Comparison of ENCODE assay signal across 8 mouse cellular contexts in the genomic region with DNA sequence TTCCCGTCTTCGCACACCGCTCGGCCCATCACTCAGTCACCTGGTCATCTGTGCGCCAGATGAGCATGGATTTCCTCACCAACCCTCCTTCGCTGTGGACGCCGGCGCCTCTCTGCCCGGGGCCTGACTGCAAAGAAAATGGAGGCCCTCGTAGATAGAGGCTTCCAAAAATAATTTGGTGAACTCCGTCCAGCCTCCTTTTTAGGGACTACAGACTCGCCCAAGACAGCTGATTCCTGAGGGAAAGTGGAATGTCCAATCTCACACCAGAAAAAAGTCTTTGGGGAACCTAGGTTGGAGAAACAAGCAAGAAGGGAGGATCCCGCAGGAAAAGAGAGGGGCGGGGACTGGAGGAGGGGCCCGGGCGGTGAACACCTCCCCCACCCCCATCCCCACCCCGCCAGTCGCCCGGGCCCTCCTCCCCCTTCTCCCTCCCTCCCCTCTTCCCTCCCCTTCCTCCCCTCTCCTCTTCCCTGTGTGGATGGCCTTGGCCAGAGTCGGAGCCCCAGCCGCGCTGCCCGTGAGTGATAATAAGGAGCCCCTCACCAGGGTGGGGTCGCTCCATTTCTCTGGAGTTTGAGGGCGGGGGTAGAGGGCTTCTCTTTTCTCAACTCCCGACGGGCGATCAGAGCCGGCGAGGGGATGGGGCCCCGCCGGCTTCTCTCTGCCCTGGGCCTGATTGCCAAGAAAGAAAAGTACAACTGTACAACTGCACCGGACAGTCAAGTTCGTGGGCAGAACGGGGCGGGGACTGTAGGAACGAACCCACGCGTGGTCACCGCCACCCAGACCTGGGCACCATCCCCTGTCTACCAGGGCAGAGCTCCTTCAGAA. TPM values are rescaled to one million over a fixed set of nuclear protein-coding genes. Genes with fewer than 3 reads are reported as not detected.
DNase-seq lines count a peak whose midpoint lies in the region; ATAC-seq and TF ChIP-seq lines count a peak whose summit lies in the region.

A gene (plus strand): TSS at position 463 of the 834 bp plus-strand sequence.

- peak; percentile 92 for ATAC-seq in hindbrain, postnatal 0 days
- ATAC-seq in limb, embryonic 15.5 days (ENCODE audit: insufficient number of reproducible peaks, low FRiP score, low TSS enrichment, low read depth) = peak; percentile 80
- ATAC-seq in midbrain, postnatal 0 days (ENCODE audit: low FRiP score) = peak; percentile 90

- peak; percentile 47 to 58 for DNase-seq in spleen, postnatal 36 days (ENCODE audit: low spot score in 2 of 2)
- DNase-seq in spleen, adult 12 weeks (ENCODE audit: low spot score) = no peak
- peak; percentile 47 for DNase-seq in cerebellum, adult 9-10 months
- peak; percentile 74 for DNase-seq in gastrocnemius, postnatal 10 days
- DNase-seq in hindbrain, postnatal 0 days (ENCODE audit: low spot score) = peak; percentile 63
- peak; percentile 60 for DNase-seq in midbrain, postnatal 0 days (ENCODE audit: low spot score)
- DNase-seq in urinary bladder, adult 2 months (ENCODE audit: low spot score) = peak; percentile 62

- no peaks in the 10 kb centered on the region; the same call in 1 of the 2 replicates for H3K4me1 ChIP-seq in hindbrain, postnatal 0 days (ENCODE audit: insufficient read depth, low read length)
- peaks cover 26% of the 10 kb centered on the region for H3K4me1 ChIP-seq in limb, embryonic 15.5 days
- 0 out of 2 replicates have a peak, but pooled peaks cover 2% of the 10 kb centered on the region for H3K4me1 ChIP-seq in midbrain, postnatal 0 days (ENCODE audit: insufficient read depth, low read length)

- H3K9me3 ChIP-seq in hindbrain, postnatal 0 days (ENCODE audit: low read length) = no peaks in the 10 kb centered on the region
- H3K9me3 ChIP-seq in limb, embryonic 15.5 days = no peaks in the 10 kb centered on the region
- H3K9me3 ChIP-seq in midbrain, postnatal 0 days (ENCODE audit: low read length) = no peaks in the 10 kb centered on the region

- TF ChIP-seq CTCF in hindbrain, postnatal 0 days (IDR thresholded peaks at IDR 0.05; ENCODE audit: low read depth) = no peak
- TF ChIP-seq CTCF in midbrain, postnatal 0 days (IDR thresholded peaks at IDR 0.05) = no peak

- under 1% methylated on average over 38 of the region's 41 CpGs for WGBS in hindbrain, postnatal 0 days
- WGBS in limb, embryonic 15.5 days = under 1% methylated on average over 41 of the region's 41 CpGs
- under 1% methylated on average over 37 of the region's 41 CpGs for WGBS in midbrain, postnatal 0 days

- H3K27me3 ChIP-seq in hindbrain, postnatal 0 days (ENCODE audit: insufficient read depth, low read length) = no peaks in the 10 kb centered on the region
- H3K27me3 ChIP-seq in limb, embryonic 15.5 days = no peaks in the 10 kb centered on the region
- H3K27me3 ChIP-seq in midbrain, postnatal 0 days (ENCODE audit: insufficient read depth, low read length) = no peaks in the 10 kb centered on the region; the same call in 1 of the 2 replicates

- H3K9ac ChIP-seq in hindbrain, postnatal 0 days (replicated peaks; ENCODE audit: low read length) = peak within 1 kb of the TSS; percentile 63
- H3K9ac ChIP-seq in limb, embryonic 15.5 days = peak within 1 kb of the TSS; percentile 69
- peak within 1 kb of the TSS; percentile 63 for H3K9ac ChIP-seq in midbrain, postnatal 0 days (replicated peaks; ENCODE audit: low read length, poor library complexity, severe bottlenecking)

- H3K4me2 ChIP-seq in hindbrain, postnatal 0 days (ENCODE audit: low read depth, low read length) = peak within 1 kb of the TSS; percentile 77
- peak within 1 kb of the TSS; percentile 78 for H3K4me2 ChIP-seq in limb, embryonic 15.5 days
- H3K4me2 ChIP-seq in midbrain, postnatal 0 days (ENCODE audit: low read depth, low read length, poor library complexity, severe bottlenecking) = peak within 1 kb of the TSS; percentile 86

- H3K36me3 ChIP-seq in hindbrain, postnatal 0 days (ENCODE audit: insufficient read depth, low read length) = no peaks in the 10 kb centered on the region
- no peaks in the 10 kb centered on the region for H3K36me3 ChIP-seq in limb, embryonic 15.5 days
- H3K36me3 ChIP-seq in midbrain, postnatal 0 days (ENCODE audit: insufficient read depth, low read length) = no peaks in the 10 kb centered on the region

- peak within 1 kb of the TSS; percentile 57 for H3K4me3 ChIP-seq in hindbrain, postnatal 0 days (ENCODE audit: low read length)
- H3K4me3 ChIP-seq in limb, embryonic 15.5 days = peak within 1 kb of the TSS; percentile 66
- H3K4me3 ChIP-seq in midbrain, postnatal 0 days (ENCODE audit: low read depth, low read length) = peak within 1 kb of the TSS; percentile 46

- H3K27ac ChIP-seq in hindbrain, postnatal 0 days = peak within 1 kb of the TSS; percentile 67; the same call in 1 of the 2 replicates
- peak within 1 kb of the TSS; percentile 95 for H3K27ac ChIP-seq in limb, embryonic 15.5 days
- H3K27ac ChIP-seq in midbrain, postnatal 0 days (ENCODE audit: low read depth, low read length) = peak within 1 kb of the TSS; percentile 55

RNA-seq across cellular contexts. Expression of the gene that starts here (rescaled TPM):
- total RNA-seq in gastrocnemius, postnatal 10 days (2021) = 10 to 100 TPM; 14.8 to 15.2 TPM
- total RNA-seq in hindbrain, postnatal 0 days (2014; rRNA removed) = 2.5 and 2.9 TPM in 2 replicates
- 1.6 and 1.8 TPM in 2 replicates for polyA plus RNA-seq in hindbrain, postnatal 0 days (2015; fragmentation: Nextera tagmentation; extraction: Ambion mirVana)
- 8.6 TPM in 2 replicates for polyA plus RNA-seq in limb, embryonic 15.5 days (2015; fragmentation: Nextera tagmentation; extraction: Ambion mirVana)
- total RNA-seq in midbrain, postnatal 0 days (2014; rRNA removed) = 4.0 and 5.0 TPM in 2 replicates
- polyA plus RNA-seq in midbrain, postnatal 0 days (2015; fragmentation: Nextera tagmentation; extraction: Ambion mirVana) = 1.1 and 1.3 TPM in 2 replicates
- 28.6 and 38.4 TPM in 2 replicates for polyA plus RNA-seq in urinary bladder, adult 2 months (2012; rRNA removed)
